Mouse (Mus musculus) neural tube, embryonic 11.5 days (tissue): Measurements from ENCODE around the gene Tifab. TPM values are rescaled to one million over a fixed set of nuclear protein-coding genes. Genes with fewer than 3 reads are reported as not detected.

Experiments used
- ATAC-seq: fragments of 200-750 bp; cut with Nextera tagmentation; 2 replicates; pipeline ENCODE4 v1.8.0; 2017; ENCODE audit warnings: moderate number of reproducible peaks, mild to moderate bottlenecking, moderate TSS enrichment, moderate library complexity; ENCODE audit not compliant: insufficient read depth, low FRiP score, low TSS enrichment
- DNase-seq: peaks from one replicate; pipeline ENCODE4 v3.0.0-alpha.2; 2015; ENCODE audit warnings: low spot score
- H3K27ac ChIP-seq: fragments of 300-500 bp; sonication (generic); 2 replicates; pipeline ENCODE4 v1.5.1; 2014; ENCODE audit warnings: low read depth, mild to moderate bottlenecking, low read length
- H3K27me3 ChIP-seq: fragments of 300-500 bp; sonication (generic); 2 replicates; pipeline ENCODE4 v1.6.1; 2014; ENCODE audit warnings: mild to moderate bottlenecking, low read length, mixed read lengths; ENCODE audit not compliant: control insufficient read depth, insufficient read depth
- H3K36me3 ChIP-seq: fragments of 300-500 bp; sonication (generic); 2 replicates; pipeline ENCODE4 v1.6.1; 2014; ENCODE audit warnings: mild to moderate bottlenecking, low read length, moderate library complexity, mixed read lengths; ENCODE audit not compliant: control insufficient read depth, insufficient read depth
- H3K4me1 ChIP-seq: fragments of 300-500 bp; sonication (generic); 2 replicates; pipeline ENCODE4 v1.6.1; 2014; ENCODE audit warnings: low read length, mixed read lengths; ENCODE audit not compliant: control insufficient read depth, insufficient read depth
- H3K4me2 ChIP-seq: fragments of 300-500 bp; sonication (generic); 2 replicates; pipeline ENCODE4 v1.6.1; 2014; ENCODE audit warnings: low read depth, mild to moderate bottlenecking, moderate library complexity
- H3K4me3 ChIP-seq: fragments of 300-500 bp; sonication (generic); 2 replicates; pipeline ENCODE4 v1.5.1; 2014; ENCODE audit warnings: low read depth, low read length
- H3K9ac ChIP-seq: fragments of 300-500 bp; sonication (generic); 2 replicates; pipeline ENCODE4 v1.6.1; 2014; ENCODE audit warnings: mild to moderate bottlenecking, low read length
- H3K9me3 ChIP-seq: fragments of 300-500 bp; sonication (generic); 2 replicates; pipeline ENCODE4 v1.6.1; 2016; ENCODE audit warnings: low read length; ENCODE audit not compliant: control insufficient read depth
- WGBS: fragments of 180-500 bp; shearing (Covaris S2); extraction: QIAGEN DNeasy Blood & Tissue Kit; methylation state at CpG from one replicate; pipeline ENCODE4 v1.1.7; 2014; 5-methylcytosine and 5-hydroxymethylcytosine counted together
- polyA plus RNA-seq: library from polyadenylated mRNA; unstranded; fragments of >200 nt; fragmentation: Nextera tagmentation; extraction: Ambion mirVana; gene quantifications from 2 replicates; pipeline ENCODE4 v1.2.1, GENCODE M21; 2014

The Tifab gene
- polyA plus RNA-seq, 1 experiment from 2014 or later: 0.44 TPM

GRCm38 (mm10) chr13:56155048-56155447, 23.6 kb downstream of the Tifab start:
- Histone ChIP-seq H3K9ac (no peak overlapping the region), H3K27ac (no peak overlapping the region), H3K4me1 (no peaks in the 10 kb centered on the region), H3K36me3 (no peaks in the 10 kb centered on the region), H3K4me2 (no peak overlapping the region), H3K27me3 (no peaks in the 10 kb centered on the region), H3K4me3 (no peak overlapping the region), H3K9me3 (no peaks in the 10 kb centered on the region)
- DNase-seq: no peak
- ATAC-seq: no peak
- 50% methylated on average over 5 of the region's 5 CpGs for WGBS

GRCm38 (mm10) chr13:56152773-56153460, 25.8 kb downstream of the Tifab start:
- Histone ChIP-seq H3K9ac (no peak overlapping the region), H3K27me3 (no peaks in the 10 kb centered on the region), H3K9me3 (no peaks in the 10 kb centered on the region), H3K4me1 (no peaks in the 10 kb centered on the region), H3K4me2 (no peak overlapping the region), H3K4me3 (no peak overlapping the region), H3K36me3 (no peaks in the 10 kb centered on the region), H3K27ac (no peak overlapping the region)
- ATAC-seq: no peak
- 73% methylated on average over 7 of the region's 7 CpGs for WGBS
- no peak for DNase-seq

GRCm38 (mm10) chr13:56151404-56152226, 27.1 kb downstream of the Tifab start:
- no peaks in the 10 kb centered on the region for H3K9me3 ChIP-seq
- no peak overlapping the region for H3K4me2 ChIP-seq
- no peak for ATAC-seq
- H3K27ac ChIP-seq: no peak overlapping the region
- DNase-seq: peak; percentile 79
- no peak overlapping the region for H3K4me3 ChIP-seq
- H3K4me1 ChIP-seq: no peaks in the 10 kb centered on the region
- H3K9ac ChIP-seq: no peak overlapping the region
- H3K27me3 ChIP-seq: no peaks in the 10 kb centered on the region
- H3K36me3 ChIP-seq: no peaks in the 10 kb centered on the region
- 49% methylated on average over 22 of the region's 22 CpGs for WGBS

- DNase-seq (no peak), ATAC-seq (no peak)
Observed at GRCm38 (mm10) chr13:56145523-56145922, 33.2 kb downstream of the Tifab start.

GRCm38 (mm10) chr13:56144021-56144420, 34.7 kb downstream of the Tifab start:
- H3K4me3 ChIP-seq: no peak overlapping the region
- no peak overlapping the region for H3K27ac ChIP-seq
- ATAC-seq (no peak), DNase-seq (no peak)
- no peaks in the 10 kb centered on the region for H3K36me3 ChIP-seq
- no peak overlapping the region for H3K9ac ChIP-seq
- H3K4me1 ChIP-seq: peaks cover 5% of the 10 kb centered on the region; the same call in 1 of the 2 replicates
- no peaks in the 10 kb centered on the region for H3K27me3 ChIP-seq
- 64% methylated on average over 2 of the region's 2 CpGs for WGBS
- no peaks in the 10 kb centered on the region for H3K9me3 ChIP-seq
- H3K4me2 ChIP-seq: no peak overlapping the region

More at GRCm38 (mm10) chr13:56145523-56145922, 33.2 kb downstream of the Tifab start:
- no peak overlapping the region for H3K4me3 ChIP-seq
- no peaks in the 10 kb centered on the region for H3K9me3 ChIP-seq
- 28% methylated on average over 3 of the region's 3 CpGs for WGBS
- no peaks in the 10 kb centered on the region for H3K36me3 ChIP-seq
- H3K4me2 ChIP-seq: no peak overlapping the region
- H3K9ac ChIP-seq: no peak overlapping the region
- H3K27me3 ChIP-seq: no peaks in the 10 kb centered on the region
- H3K27ac ChIP-seq: no peak overlapping the region
- H3K4me1 ChIP-seq: peaks cover 5% of the 10 kb centered on the region; the same call in 1 of the 2 replicates

GRCm38 (mm10) chr13:56143151-56143513, 35.6 kb downstream of the Tifab start:
- DNase-seq (no peak), ATAC-seq (no peak)
- no peaks in the 10 kb centered on the region for H3K36me3 ChIP-seq
- no peak overlapping the region for H3K4me2 ChIP-seq
- H3K9ac ChIP-seq: no peak overlapping the region
- 10% methylated on average over 7 of the region's 7 CpGs for WGBS
- H3K27ac ChIP-seq: no peak overlapping the region
- no peaks in the 10 kb centered on the region for H3K27me3 ChIP-seq
- H3K4me1 ChIP-seq: peaks cover 5% of the 10 kb centered on the region; the same call in 1 of the 2 replicates
- no peak overlapping the region for H3K4me3 ChIP-seq
- no peaks in the 10 kb centered on the region for H3K9me3 ChIP-seq

- Histone ChIP-seq H3K27ac (no peak overlapping the region), H3K4me1 (peaks cover 5% of the 10 kb centered on the region; the same call in 1 of the 2 replicates), H3K9me3 (no peaks in the 10 kb centered on the region), H3K27me3 (no peaks in the 10 kb centered on the region), H3K4me3 (no peak overlapping the region), H3K36me3 (no peaks in the 10 kb centered on the region), H3K4me2 (no peak overlapping the region), H3K9ac (no peak overlapping the region)
- DNase-seq (no peak), ATAC-seq (no peak)
- WGBS: 19% methylated on average over 11 of the region's 11 CpGs
Observed at GRCm38 (mm10) chr13:56142382-56143150, 36.1 kb downstream of the Tifab start.

GRCm38 (mm10) chr13:56139167-56139751, 39.4 kb downstream of the Tifab start:
- H3K9ac ChIP-seq: no peak overlapping the region
- no peak overlapping the region for H3K27ac ChIP-seq
- no peaks in the 10 kb centered on the region for H3K9me3 ChIP-seq
- WGBS: 69% methylated on average over 6 of the region's 6 CpGs
- H3K4me3 ChIP-seq: no peak overlapping the region
- H3K4me2 ChIP-seq: no peak overlapping the region
- no peak for ATAC-seq
- no peaks in the 10 kb centered on the region for H3K27me3 ChIP-seq
- no peaks in the 10 kb centered on the region for H3K36me3 ChIP-seq
- H3K4me1 ChIP-seq: peaks cover 11% of the 10 kb centered on the region; the same call in 1 of the 2 replicates
- DNase-seq: no peak
